Mouse (Mus musculus) megakaryocyte, adult 5-6 weeks (primary cell): ENCODE results near the gene 2010300C02Rik. TPM values are rescaled to one million over a fixed set of nuclear protein-coding genes. Genes with fewer than 3 reads are reported as not detected.
"Not testable (repeated sequence)": the region's sequence is repeated elsewhere in the genome, so short reads cannot be mapped to it uniquely, and the experiment has no call there.

Experiments used
- ATAC-seq: 2 replicates; pipeline ENCODE4 v1.8.0; 2016; ENCODE audit warnings: mild to moderate bottlenecking, inconsistent platforms; ENCODE audit not compliant: poor library complexity, severe bottlenecking
- total RNA-seq, 2 experiments: library from RNA; stranded (forward) in 1 of 2; stranded (reverse) in 1 of 2; fragments of 153-499, 151-499 nt in 1 of 2; fragments of 221-1000, 200-1000 nt in 1 of 2; gene quantifications; 2 replicates each; pipeline versions ENCODE4 v1.2.3 to v1.2.4; 2015 to 2017

Gene 2010300C02Rik
- total RNA-seq, 2 experiments from 2014 or later: 0.11 TPM; not detected in 1

DNA sequence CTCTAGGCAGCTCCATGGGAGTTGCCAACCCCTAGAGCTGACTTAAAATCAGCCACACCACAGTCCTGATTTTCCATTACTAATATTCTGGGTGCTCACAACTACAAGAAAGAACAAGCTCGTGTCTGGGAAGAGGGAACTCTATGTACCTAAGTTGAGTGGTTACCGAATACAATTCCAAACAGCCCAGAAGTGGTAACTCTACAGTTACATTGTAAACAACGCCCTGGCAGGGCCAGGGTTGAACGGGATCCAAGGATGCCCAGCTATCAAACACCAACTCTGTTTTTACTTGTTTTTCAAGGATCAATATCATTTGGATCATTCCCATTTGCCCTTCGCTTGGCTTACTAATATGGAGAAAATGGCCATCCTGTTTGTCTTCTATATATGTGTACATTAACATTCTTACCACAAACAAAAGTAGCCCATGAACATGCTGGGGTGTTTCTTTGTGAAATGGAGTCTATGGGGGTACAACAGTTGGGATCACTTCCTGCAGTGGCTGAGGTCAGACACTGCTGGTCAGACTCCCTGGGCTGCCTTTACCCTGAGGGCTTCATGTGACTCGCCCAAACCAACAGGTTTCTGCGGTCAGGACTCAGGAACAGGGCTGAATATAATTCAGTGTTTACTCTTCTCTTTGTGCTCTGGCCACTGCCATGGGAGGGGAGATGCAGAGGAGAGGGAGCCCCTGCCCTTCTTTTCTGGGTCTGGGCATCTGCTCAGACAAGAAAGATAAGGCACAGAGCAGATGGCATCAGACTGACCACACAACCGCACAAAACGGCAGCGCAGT, 89.3 kb downstream of the 2010300C02Rik start:
- no peak for ATAC-seq

DNA sequence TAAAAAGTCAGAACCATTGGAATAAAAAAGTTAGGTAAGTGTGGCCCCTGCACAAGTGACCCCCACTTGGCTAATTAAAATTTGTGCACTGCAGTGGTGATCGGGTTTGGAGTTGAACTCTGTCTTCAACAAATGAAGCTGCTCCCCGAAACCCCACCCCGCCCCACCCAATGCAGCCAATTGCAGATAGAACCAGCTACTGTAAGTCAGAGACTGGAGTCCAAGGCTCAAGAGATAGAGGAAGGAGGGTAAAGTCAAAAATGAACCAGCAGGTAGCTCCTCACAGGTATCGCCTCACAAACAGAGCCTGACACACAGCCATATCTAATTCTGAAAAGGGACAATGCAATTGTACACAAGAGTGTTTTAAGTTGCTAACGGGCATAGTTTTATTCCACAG, 90.0 kb downstream of the 2010300C02Rik start:
- ATAC-seq: no peak

DNA sequence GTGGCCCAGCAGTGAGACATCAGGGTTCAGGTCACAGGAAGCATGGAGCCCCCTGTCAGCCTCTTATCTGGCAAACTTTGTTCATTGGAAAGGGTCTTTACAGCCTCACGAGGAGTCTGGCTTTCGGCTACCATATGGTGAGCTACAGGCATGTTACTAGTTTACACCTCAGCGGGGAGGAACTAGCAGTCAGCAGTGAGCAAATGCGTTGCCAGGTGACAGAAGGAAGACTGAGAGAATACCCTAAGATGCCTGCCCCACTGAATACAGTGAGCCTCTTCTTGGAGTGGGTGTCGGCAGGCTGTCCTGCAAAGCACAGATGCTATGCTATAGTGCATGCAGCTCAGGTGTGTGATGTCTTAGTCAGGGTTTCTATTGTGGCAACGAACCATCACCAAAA, 91.1 kb downstream of the 2010300C02Rik start:
- ATAC-seq: no peak

GRCm38 (mm10) chr1:37624185-37624584, 95.7 kb downstream of the 2010300C02Rik start:
- peak; percentile 38 for ATAC-seq

DNA sequence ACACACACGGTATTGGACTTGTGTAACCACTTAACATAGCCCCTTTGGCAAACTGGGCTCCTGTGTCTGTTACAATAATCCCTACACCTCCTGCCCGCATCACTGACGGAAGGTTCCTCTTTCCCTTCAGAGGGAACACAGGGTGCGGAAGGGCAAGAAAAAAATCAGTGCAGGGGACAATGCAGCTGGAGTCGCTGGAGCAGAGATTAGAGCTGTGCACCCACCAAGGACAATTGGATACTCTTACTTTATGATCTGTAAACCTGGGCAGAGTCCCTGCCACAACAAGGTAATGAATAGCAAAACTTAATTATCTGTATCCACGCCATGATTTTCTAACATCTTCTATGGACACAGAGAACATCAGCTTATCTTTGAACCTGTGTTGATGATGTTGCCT, 97.8 kb downstream of the 2010300C02Rik start:
- ATAC-seq: no peak

GRCm38 (mm10) chr1:37619542-37619941, 100.3 kb downstream of the 2010300C02Rik start:
- no peak for ATAC-seq

DNA sequence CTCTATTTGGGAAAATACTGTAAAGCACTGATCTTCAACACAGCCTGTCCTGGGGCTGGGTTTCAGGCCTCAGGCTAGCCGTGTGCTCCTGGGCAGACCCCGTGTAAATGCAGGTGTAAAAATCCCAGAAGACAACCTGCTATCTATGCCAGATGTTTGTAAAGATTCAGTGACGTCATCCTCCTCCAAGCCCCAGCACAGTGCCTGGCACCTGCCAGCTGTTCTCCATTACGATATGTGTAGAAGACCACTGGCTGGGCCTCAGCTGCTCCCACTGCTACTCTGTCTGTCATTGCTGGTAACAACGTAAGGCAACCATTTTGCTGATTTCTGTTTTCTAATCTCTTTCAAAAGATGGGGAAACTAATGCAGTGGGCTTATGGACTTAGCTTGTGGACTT, 102.8 kb downstream of the 2010300C02Rik start:
- no peak for ATAC-seq

DNA sequence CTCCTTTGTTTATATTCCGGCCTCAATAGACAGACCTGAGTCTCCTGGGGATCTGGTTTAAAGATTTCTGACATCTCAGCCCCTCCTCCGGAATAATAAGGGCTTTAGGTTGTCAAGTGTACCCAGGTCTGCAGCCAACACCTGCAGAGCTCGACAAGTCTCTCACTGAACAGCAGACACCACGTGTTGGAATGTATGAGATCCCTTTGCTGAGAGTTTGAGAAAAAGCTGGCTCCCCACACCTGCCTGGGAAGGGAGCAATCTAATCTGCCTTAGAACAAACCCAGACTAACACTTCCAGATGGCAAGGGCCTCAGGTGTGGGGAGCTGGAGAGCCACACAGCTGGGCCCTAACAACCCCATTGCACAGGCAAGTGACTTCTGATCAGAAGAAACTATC, 103.3 kb downstream of the 2010300C02Rik start:
- no peak for ATAC-seq

GRCm38 (mm10) chr1:37615290-37616040, 104.4 kb downstream of the 2010300C02Rik start:
- ATAC-seq: no peak

- ATAC-seq: no peak
These were observed 105.0 kb downstream of the 2010300C02Rik start for GRCm38 (mm10) chr1:37614836-37615235.

DNA sequence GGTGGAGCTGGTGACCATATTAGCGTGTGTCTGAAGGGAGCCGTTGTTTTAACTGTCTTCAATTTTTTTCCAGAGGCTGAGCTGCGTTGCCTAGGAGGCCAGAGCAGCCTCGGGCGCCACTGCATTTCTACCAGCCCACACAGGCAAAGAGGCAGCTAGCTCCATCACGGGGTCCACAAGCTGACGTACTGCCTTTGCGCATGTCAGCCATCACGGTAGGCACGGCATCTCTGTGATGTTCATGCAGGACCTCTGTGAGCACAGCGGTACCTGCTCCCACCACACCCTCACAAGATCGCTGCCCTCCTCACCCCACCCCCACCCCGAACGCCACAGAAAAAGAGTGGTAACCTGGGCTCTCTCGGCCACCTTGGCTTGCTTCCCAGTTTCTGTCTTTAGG, 105.8 kb downstream of the 2010300C02Rik start:
- ATAC-seq: no peak

DNA sequence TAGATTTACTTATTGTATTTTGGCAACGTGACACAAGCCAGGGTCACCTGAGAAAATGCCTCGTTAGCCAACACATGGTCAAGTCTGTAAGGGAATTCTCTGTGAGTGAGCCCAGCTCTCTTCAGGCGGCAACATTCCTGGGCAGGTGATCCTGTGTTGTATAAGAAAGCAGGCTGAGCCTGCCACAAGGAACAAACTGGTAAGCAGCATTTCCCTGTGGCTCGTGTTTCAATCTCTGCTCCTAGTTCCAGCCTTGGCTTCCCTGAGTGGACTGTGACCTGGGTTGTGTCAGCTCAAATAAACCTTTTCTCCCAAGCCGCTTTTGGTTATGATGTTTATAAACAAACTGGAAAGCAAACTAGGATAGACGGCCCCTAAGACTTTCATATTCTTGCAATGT, 108.9 kb downstream of the 2010300C02Rik start:
- no peak for ATAC-seq

DNA sequence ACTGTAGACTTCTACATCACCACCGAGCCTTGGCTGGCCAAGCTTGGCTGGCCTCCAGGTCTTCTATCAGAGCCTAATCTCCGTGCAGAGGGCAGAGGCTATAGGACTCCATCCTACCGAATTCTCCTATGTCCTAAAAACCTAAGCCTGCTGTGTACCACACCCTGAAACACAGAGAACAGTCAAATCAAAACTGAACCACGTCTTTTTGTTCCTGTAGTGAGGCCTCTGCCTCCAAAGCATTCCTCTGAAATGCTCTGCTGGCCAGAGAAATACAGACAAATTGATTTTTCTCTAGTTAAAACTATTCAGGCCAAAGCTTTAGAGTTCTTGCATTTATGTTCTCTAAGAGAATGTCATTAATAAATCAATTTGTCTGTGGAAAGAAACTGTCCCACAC, 109.6 kb downstream of the 2010300C02Rik start:
- no peak for ATAC-seq

DNA sequence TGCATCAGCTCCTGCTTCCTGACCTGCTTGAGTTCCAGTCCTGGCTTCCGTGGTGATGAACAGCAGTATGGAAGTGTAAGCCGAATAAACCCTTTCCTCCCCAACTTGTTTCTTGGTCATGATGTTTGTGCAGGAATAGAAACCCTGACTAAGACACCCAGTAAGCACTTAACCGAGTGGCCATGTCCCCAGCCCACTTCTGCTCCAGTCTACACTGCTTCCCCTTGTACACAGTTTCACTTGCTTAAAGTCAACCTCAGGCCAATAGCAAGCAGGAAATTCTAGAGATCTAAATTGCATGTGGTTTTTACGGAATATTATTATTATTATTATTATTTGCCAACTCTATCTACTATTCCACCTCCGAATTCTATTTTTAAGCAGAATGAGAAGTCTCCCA, 114.2 kb downstream of the 2010300C02Rik start:
- peak; percentile 76 for ATAC-seq

GRCm38 (mm10) chr1:37603206-37603605, 116.7 kb downstream of the 2010300C02Rik start:
- no peak for ATAC-seq

DNA sequence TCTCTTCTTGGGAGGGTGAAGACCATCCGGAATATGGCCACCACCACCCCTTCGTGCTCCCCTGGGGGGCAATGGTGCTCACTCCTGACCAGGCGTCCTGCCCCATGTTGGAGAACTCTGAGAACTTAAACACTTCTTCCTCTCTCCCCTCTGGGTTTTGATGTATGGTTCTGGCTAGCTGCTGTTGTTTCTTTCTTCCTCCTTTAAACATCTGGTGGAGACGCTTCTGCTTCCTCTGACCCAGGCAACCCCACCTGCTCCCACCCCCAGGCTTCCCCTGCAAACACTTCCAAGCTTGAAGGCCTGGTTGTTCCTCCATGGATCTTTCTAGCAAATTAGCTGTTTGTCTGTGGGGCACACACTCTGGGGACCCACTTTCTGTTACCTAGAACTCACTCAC, 117.6 kb downstream of the 2010300C02Rik start:
- no peak for ATAC-seq

- ATAC-seq: no peak
These were observed 118.4 kb downstream of the 2010300C02Rik start for GRCm38 (mm10) chr1:37601461-37601860.

DNA sequence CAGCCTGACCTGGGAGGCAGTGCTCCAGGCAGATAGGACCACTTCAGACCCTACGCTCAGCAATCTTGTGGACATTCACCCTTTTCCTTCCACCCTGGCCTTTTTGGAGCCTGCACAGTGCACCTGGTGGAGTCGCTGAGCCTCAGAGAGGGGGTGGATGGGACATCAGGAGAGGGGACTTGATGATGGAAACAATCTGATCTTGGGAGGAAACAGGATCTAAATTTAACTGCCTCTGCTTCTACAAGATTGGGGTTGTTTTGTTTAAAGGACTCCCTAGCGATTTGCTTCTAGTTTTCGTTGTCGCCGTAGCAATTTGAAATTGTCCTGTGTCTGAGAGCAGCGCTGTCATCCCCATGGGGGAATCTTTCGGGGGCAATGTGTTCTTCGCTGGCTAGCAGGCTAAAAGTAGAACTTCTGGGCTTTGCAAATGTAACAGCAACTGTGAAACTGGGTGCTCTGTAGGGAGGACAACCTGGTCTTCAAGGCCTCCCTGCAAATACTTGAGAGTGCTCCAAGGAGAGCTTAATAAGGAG, 119.2 kb downstream of the 2010300C02Rik start:
- no peak for ATAC-seq

DNA sequence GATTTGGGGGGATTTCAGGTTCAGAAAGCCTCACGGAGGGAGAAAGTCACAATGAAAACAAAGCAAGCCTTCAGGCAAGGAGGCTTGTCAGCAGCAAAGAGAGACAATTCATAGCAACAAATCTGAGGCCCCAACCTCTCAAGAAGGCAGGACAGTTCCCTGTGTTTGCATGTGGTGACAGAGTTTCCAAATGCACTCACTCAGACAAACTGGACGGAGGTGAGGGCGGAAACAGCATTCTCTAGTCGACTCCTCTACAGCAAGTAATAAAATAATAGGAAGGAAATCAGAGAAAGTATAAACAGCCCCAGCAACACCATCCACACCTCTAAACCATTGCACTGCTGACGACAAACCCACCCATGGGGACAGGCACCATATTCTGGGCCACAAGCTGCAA, 120.9 kb downstream of the 2010300C02Rik start:
- ATAC-seq: no peak

DNA sequence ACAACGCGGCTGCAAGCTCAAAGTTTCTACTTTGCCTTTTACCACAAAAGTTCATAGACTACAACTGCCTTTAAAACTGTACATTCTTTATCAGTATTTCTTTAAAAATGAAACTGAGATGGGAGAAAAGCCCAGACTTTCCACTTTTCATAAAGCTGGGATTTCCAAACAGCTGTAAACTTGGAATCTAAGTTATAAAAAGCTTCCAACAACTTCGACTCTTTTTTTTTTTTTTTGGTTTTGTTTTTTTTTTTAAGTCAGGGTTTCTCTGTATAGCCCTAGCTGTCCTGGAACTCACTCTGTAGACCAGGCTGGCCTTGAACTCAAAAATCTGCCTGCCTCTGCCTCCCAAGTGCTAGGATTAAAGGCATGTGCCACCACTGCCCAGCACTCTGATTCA, 125.1 kb downstream of the 2010300C02Rik start:
- not testable (repeated sequence) for ATAC-seq

GRCm38 (mm10) chr1:37585809-37586480, 133.9 kb downstream of the 2010300C02Rik start:
- ATAC-seq: peak; percentile 93
